Mouse (Mus musculus) heart, postnatal 0 days (tissue): Measurements from ENCODE around the gene Lair1.

Experiments
- CTCF ChIP-seq: IDR thresholded peaks from 2 replicates; pipeline ENCODE4 v1.5.1; 2016; ENCODE audit warnings: antibody characterized with exemption, control low read depth, low read depth
- EP300 ChIP-seq: IDR thresholded peaks from 2 replicates; pipeline ENCODE4 v1.6.1; 2016; ENCODE audit warnings: antibody characterized with exemption, low read depth

- TF ChIP-seq EP300 (no peak), CTCF (no peak)
Observed at GRCm38 (mm10) chr7:4085562-4085961, 22.6 kb upstream of the Lair1 start.
